Mouse (Mus musculus) embryonic fibroblast, embryonic 13.5 days (primary cell): ENCODE results near the gene Pnkd.

Source experiments
- CTCF ChIP-seq: IDR thresholded peaks from 2 replicates; pipeline ENCODE4 v1.5.1; 2011; ENCODE audit warnings: mild to moderate bottlenecking, control low read depth, low read length, moderate library complexity, borderline replicate concordance; ENCODE audit not compliant: insufficient read depth
- POLR2A ChIP-seq: IDR thresholded peaks from 2 replicates; pipeline ENCODE4 v1.6.1; 2011; ENCODE audit warnings: low read depth, mild to moderate bottlenecking, control low read depth, low read length, moderate library complexity

GRCm38 (mm10) chr1:74393010-74393409 is 108.3 kb downstream of the Pnkd start:
- TF ChIP-seq CTCF (no peak), POLR2A (no peak)
